Mouse (Mus musculus) thymus, adult 2 months (tissue): ENCODE measurements around the gene Trpc5.

Source experiments
- CTCF ChIP-seq: fragments of 200-500 bp; IDR thresholded peaks from 2 replicates; pipeline ENCODE4 v1.5.1; 2012; ENCODE audit warnings: mild to moderate bottlenecking, control low read depth, low read length, moderate library complexity, borderline replicate concordance; ENCODE audit not compliant: control insufficient read depth, poor library complexity, insufficient read depth; ENCODE audit errors: extremely low read depth
- POLR2A ChIP-seq: fragments of 200-500 bp; IDR thresholded peaks from 2 replicates; pipeline ENCODE4 v1.6.1; 2012; ENCODE audit warnings: mild to moderate bottlenecking, low read length, control low read depth, moderate library complexity; ENCODE audit not compliant: control insufficient read depth, poor library complexity, insufficient read depth; ENCODE audit errors: extremely low read depth

DNA sequence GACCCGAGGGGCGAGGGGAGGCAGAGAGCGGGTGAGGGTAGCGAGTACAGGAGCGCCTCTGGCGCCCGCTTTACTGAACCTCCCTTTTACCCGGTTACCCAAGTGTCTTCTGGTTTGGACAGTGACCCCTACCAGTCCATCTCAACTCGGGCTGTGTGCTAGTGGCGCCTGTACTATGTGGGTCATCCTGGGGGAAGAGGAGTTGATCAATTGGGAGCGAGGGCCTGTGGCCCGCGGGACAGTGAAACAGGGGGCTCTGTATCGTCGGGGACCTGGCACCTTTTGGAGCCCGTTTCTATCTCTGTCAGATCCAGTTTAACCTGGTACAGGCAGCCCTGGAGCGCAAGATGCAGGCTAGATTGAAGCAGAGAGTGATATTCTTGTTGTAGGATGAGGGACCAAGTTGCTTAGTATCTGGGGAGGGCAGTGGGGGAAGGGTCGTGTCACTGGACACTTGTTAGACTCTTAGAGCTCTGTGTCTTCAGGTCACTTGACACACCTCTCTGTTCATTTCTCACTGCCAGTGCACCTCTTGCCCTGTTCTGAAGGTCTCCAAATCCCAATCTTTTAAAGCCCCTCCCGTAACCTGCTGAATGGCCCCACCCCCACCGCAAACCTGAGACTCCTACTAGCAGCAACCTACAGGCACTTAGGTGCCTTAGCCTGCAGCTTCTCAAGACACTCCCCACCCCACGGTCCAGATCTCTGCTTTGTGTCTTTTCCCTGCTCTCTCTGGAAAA lies 1.3 kb upstream of the Trpc5 start:
- no peak for TF ChIP-seq CTCF
- no peak for TF ChIP-seq POLR2A
